Mouse (Mus musculus): ENCODE results near the gene Slc4a5. TPM values are rescaled to one million over a fixed set of nuclear protein-coding genes. Genes with fewer than 3 reads are reported as not detected.

Gene Slc4a5
- 1.5 and 2.3 TPM in 2 replicates for polyA plus RNA-seq (2012; rRNA removed)

DNA sequence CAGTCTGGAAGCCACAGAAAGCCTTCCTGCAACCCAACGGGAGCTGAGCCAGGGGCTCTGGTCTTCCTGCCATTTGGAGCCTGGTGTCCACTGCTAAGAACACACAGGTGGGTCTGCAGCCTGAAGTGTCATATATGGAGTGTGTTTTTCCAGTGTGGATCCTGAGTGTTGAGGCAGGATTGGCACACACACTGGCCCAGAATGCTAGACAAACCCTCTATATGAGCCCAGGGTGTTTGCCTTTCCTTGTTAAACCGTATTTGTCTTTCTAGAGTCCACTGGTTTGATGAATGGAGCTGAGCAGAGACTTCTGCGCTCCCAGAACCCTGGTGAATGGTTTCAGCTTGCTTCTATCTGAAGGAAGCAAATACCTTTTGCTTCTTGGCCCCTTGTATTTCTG is at the start of gene Slc4a5:
Gene Slc4a5 (plus strand): TSS at position 15 of the 400 bp plus-strand sequence.

DNA sequence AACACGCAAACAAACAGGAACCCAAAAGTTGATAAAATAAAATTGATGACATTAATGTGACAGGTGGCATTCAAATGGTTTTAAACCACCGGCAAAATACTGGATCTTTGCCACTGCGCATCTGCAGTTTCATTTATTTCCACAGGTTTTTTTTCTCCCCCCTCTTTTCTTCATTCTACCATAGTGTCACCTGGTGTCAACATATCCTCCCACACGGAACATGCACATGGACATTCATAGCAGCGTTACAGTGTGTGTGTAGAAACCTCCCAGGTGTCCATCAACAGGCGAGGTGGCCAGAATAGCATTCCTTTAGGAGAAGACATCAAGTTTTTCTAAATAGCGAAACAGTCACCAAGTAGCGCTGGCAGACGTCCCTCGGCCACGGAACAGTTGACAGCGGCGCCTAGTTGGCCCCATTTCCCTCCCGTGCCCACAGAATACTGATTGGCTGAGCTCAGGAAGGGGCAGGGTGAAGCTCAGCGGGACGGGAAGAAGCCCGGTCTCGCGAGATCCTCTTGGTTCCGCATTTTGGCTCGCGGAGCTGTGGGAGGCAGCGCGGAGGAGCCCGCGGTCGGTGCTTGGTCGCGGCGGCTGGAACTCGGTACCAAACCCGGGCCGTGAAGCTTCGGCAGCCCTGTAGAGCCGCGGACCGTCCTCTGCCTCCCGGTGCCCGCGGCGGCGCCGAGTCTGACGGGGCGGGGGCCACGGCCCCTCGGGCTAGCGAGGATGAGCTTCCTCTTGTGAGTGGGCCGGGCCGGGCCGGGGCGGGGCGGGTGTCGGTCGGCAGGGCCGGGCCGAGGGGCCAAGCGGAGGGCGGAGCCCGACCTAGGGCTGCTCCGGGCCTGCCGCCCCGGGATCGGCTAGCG is 106.1 kb downstream of the Slc4a5 start, which contains the start of the genes Mthfd2 and Mob1a:
Gene Mthfd2 (minus strand): TSS at position 384 of the 869 bp plus-strand sequence.
Gene Mob1a (plus strand): TSS at position 492 of the 869 bp plus-strand sequence.

DNA sequence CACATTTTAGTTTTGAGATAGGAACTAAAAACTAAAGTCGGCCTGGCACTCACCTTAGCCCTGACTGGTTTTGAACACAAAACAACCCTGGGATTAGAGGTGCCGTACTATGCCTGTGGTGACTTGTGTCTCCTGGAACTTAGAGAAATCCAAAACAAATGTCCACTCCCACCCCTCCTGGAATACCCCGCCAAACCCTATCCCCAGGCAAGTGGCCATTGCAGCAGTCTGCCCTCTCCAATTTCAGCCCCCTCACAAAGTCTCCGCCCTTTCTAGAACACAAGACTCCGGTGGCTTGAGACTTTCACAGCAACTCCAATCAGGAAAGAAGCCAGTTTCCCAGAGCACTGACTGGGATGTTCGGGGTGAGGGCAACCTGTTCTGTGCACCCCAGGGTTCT is 129.2 kb downstream of the Slc4a5 start, which contains the start of gene Bola3:
Gene Bola3 (plus strand): TSS at position 275 of the 400 bp plus-strand sequence.

Other genes with a start within 250 kb of the Slc4a5 start
- 11.3 and 14.4 TPM in 2 replicates for gene Dok1, start 186.4 kb upstream of the Slc4a5 start, polyA plus RNA-seq (2012; rRNA removed)
- 13.3 and 14.9 TPM in 2 replicates for gene Loxl3, start 185.7 kb upstream of the Slc4a5 start, polyA plus RNA-seq (2012; rRNA removed)
- gene Aup1, start 165.3 kb upstream of the Slc4a5 start, polyA plus RNA-seq (2012; rRNA removed) = 668 and 727 TPM in 2 replicates
- gene Htra2, start 164.6 kb upstream of the Slc4a5 start, polyA plus RNA-seq (2012; rRNA removed) = 58.2 and 63.9 TPM in 2 replicates
- 2.0 and 2.6 TPM in 2 replicates for gene Dqx1, start 162.0 kb upstream of the Slc4a5 start, polyA plus RNA-seq (2012; rRNA removed)
- not detected in 2 replicates for gene Tlx2, start 149.5 kb upstream of the Slc4a5 start, polyA plus RNA-seq (2012; rRNA removed)
- gene Pcgf1, start 142.0 kb upstream of the Slc4a5 start, polyA plus RNA-seq (2012; rRNA removed) = 26.2 and 38.5 TPM in 2 replicates
- 18.9 and 19.3 TPM in 2 replicates for gene Lbx2, start 133.5 kb upstream of the Slc4a5 start, polyA plus RNA-seq (2012; rRNA removed)
- 21.7 and 28.8 TPM in 2 replicates for gene Ccdc142, start 118.2 kb upstream of the Slc4a5 start, polyA plus RNA-seq (2012; rRNA removed)
- 7.0 and 8.5 TPM in 2 replicates for gene Gm42688, start 118.2 kb upstream of the Slc4a5 start, polyA plus RNA-seq (2012; rRNA removed)
- 98.5 and 124 TPM in 2 replicates for gene Mrpl53, start 110.8 kb upstream of the Slc4a5 start, polyA plus RNA-seq (2012; rRNA removed)
- gene Mogs, start 104.3 kb upstream of the Slc4a5 start, polyA plus RNA-seq (2012; rRNA removed) = 124 and 132 TPM in 2 replicates
- gene Wbp1, start 98.3 kb upstream of the Slc4a5 start, polyA plus RNA-seq (2012; rRNA removed) = 174 and 210 TPM in 2 replicates
- gene Ino80b, start 94.4 kb upstream of the Slc4a5 start, polyA plus RNA-seq (2012; rRNA removed) = 79.8 and 116 TPM in 2 replicates
- gene Rtkn, start 84.4 kb upstream of the Slc4a5 start, polyA plus RNA-seq (2012; rRNA removed) = 65.5 and 80.1 TPM in 2 replicates
- 7.4 and 8.4 TPM in 2 replicates for gene Wdr54, start 63.4 kb upstream of the Slc4a5 start, polyA plus RNA-seq (2012; rRNA removed)
- gene 1700003E16Rik, start 63.4 kb upstream of the Slc4a5 start, polyA plus RNA-seq (2012; rRNA removed) = 4.1 and 4.4 TPM in 2 replicates
- 186 and 187 TPM in 2 replicates for gene Dctn1, start 53.9 kb upstream of the Slc4a5 start, polyA plus RNA-seq (2012; rRNA removed)
- gene Mthfd2, start 106.1 kb downstream of the Slc4a5 start, polyA plus RNA-seq (2012; rRNA removed) = 6.3 and 8.8 TPM in 2 replicates
- gene Mob1a, start 106.2 kb downstream of the Slc4a5 start, polyA plus RNA-seq (2012; rRNA removed) = 20.7 and 74.5 TPM in 2 replicates
- gene Bola3, start 129.3 kb downstream of the Slc4a5 start, polyA plus RNA-seq (2012; rRNA removed) = 5.5 and 9.7 TPM in 2 replicates
- gene Tet3, start 239.3 kb downstream of the Slc4a5 start, polyA plus RNA-seq (2012; rRNA removed) = 12.4 and 13.2 TPM in 2 replicates

Measured in ovary, adult 2 months (tissue).